In the genomic region with DNA sequence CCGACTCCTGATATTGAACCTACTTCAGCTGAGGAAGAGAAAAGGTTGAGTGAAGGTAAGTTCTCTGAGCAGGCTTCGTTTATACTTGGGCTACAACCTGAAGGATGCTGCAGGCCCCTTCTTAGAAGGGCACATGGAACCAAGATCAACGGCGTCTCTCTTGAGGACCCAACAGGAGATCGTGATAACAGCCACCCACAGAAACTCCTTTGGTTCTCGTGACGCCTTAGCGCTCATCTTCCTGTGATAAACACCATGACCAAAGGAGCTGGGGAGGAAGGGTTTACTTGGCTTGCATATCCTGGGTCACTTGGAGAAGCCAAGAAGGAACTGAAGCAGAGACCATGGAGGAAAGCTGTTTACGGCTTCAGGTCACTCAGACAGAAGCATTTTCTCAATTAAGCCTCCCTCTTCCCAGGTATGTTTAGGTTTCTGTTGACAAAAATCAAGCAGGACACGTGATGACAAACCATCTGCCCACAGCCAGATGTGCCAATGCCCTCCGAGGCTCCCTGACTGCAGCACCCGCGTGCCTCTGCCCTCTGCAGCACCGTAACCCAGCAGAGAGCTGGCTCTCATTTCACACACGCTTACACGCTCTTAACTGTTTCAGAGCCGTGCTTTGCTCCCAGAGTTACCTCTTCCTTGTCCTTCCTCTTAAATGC, we compare ENCODE assay signal across 12 mouse cellular contexts. TPM values are rescaled to one million over a fixed set of nuclear protein-coding genes. Genes with fewer than 3 reads are reported as not detected.
DNase-seq lines count a peak whose midpoint lies in the region; ATAC-seq and TF ChIP-seq lines count a peak whose summit lies in the region.
"Had no signal": no experiment of that assay in that cellular context is flagged by ENCODE, and none has a peak within 500 bp of the region (broad histone marks: within the 10 kb centered on the region; RNA-seq: fewer than 3 reads in every experiment).

No protein-coding gene starts in this region.

- H3K27me3 ChIP-seq in heart, embryonic 10.5 days (ENCODE audit: insufficient read depth, poor library complexity, severe bottlenecking), result no peaks in the 10 kb centered on the region
- no peaks in the 10 kb centered on the region for H3K27me3 ChIP-seq in midbrain, embryonic 15.5 days (replicated peaks)

- TF ChIP-seq CTCF in layer of hippocampus, adult 2 months (conservative IDR thresholded peaks at IDR 0.05), result no peak

- H3K9me3 ChIP-seq in heart, embryonic 10.5 days, result no peaks in the 10 kb centered on the region
- no peaks in the 10 kb centered on the region for H3K9me3 ChIP-seq in midbrain, embryonic 15.5 days

- no peak overlapping the region for H3K4me2 ChIP-seq in midbrain, embryonic 15.5 days
- H3K4me2 ChIP-seq: lung, embryonic 14.5 days had no signal

- DNase-seq in heart, embryonic 10.5 days (ENCODE audit: low spot score), result no peak
- DNase-seq in heart, adult 11 months, result no peak
- no peak for DNase-seq in layer of hippocampus, adult 2 months (ENCODE audit: low spot score in 2 of 2)
- DNase-seq in layer of hippocampus, postnatal 14 days (ENCODE audit: low spot score in 2 of 2), result no peak
- DNase-seq in right cerebral cortex, postnatal 4 days, result no peak
- DNase-seq: cerebellum, postnatal 36 days; midbrain, embryonic 14.5 days had no signal

- 42% methylated on average over 17 of the region's 17 CpGs for WGBS in heart, embryonic 10.5 days
- WGBS in midbrain, embryonic 15.5 days, result 73% methylated on average over 17 of the region's 17 CpGs

- no peak overlapping the region for H3K9ac ChIP-seq in midbrain, embryonic 15.5 days
- H3K9ac ChIP-seq: lung, embryonic 14.5 days had no signal

- no peaks in the 10 kb centered on the region for H3K36me3 ChIP-seq in heart, embryonic 10.5 days
- no peaks in the 10 kb centered on the region for H3K36me3 ChIP-seq in midbrain, embryonic 15.5 days (replicated peaks)

- peaks cover 54% of the 10 kb centered on the region for H3K4me1 ChIP-seq in heart, embryonic 10.5 days
- H3K4me1 ChIP-seq in midbrain, embryonic 15.5 days, result peaks cover 30% of the 10 kb centered on the region

- H3K27ac ChIP-seq in heart, embryonic 10.5 days, result peak overlapping the region; percentile 60
- H3K27ac ChIP-seq in layer of hippocampus, adult 2 months, result peak overlapping the region; percentile 80
- H3K27ac ChIP-seq in midbrain, embryonic 15.5 days, result no peak overlapping the region; the same call in 1 of the 2 replicates

- ATAC-seq in activated CD4-positive, CD25-positive, alpha-beta regulatory T cell, adult 4 months, result peak; percentile 29
- ATAC-seq in megakaryocyte progenitor cell, adult 5-6 weeks (replicated peaks; ENCODE audit: poor library complexity), result peak; percentile 15; the same call in 1 of the 2 replicates
- no peak for ATAC-seq in midbrain, embryonic 15.5 days (replicated peaks)

- no peak overlapping the region for H3K4me3 ChIP-seq in heart, embryonic 10.5 days
- no peak overlapping the region for H3K4me3 ChIP-seq in layer of hippocampus, adult 2 months
- H3K4me3 ChIP-seq in midbrain, embryonic 15.5 days, result no peak overlapping the region
- H3K4me3 ChIP-seq: erythroblast, embryonic 14.5 days had no signal

RNA-seq across cellular contexts. Expression of a gene that starts 52.3 kb away (rescaled TPM):
- 14.6 and 18.6 TPM in 2 replicates for polyA plus RNA-seq in heart, embryonic 10.5 days (2016; fragmentation: Nextera tagmentation; extraction: Ambion mirVana)
- total RNA-seq in layer of hippocampus, adult 2 months (2021), result 10 to 100 TPM; 21.0 to 24.4 TPM
- total RNA-seq in layer of hippocampus, postnatal 14 days (2021), result 10 to 100 TPM; 20.9 to 21.7 TPM
- polyA plus RNA-seq in activated CD4-positive, CD25-positive, alpha-beta regulatory T cell, adult 4 months (2017; shearing (Covaris generic)), result 10 to 100 TPM; 16.6 to 17.1 TPM
- 18.3 and 26.9 TPM in 2 replicates for total RNA-seq in megakaryocyte progenitor cell, adult 5-6 weeks (2015)
- total RNA-seq in megakaryocyte progenitor cell, adult 5-6 weeks (2017), result 5.6 and 16.3 TPM in 2 replicates
- 15.6 and 15.7 TPM in 2 replicates for polyA plus RNA-seq in midbrain, embryonic 15.5 days (2015; fragmentation: Nextera tagmentation; extraction: Ambion mirVana)
